Mouse (Mus musculus): ENCODE data around the gene Gm45837.

The Gm45837 gene

DNA sequence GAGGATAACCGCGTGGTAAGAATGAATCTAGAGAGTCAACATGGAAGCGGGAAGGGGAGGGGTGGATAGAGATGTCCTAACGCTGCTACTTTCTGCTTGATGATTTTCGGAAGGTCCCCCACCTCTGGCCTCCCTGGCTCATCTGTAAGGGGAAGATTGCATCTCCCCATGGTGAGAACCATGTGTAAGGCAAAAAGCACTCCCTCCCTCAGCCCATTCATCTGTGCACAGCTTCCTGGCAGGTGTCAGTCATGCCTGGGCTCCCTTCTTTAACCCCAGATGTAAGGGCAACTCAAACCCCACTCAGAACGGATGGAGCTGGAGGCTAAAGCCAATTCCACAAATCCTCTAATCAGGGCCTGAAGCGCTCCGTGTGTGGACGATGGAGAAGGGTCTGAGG is 89.0 kb downstream of the Gm45837 start:
- in situ Hi-C loops (cut with MboI): loop anchor here (5.0 kb wide), 1 partner anchor 52 kb away; no protein-coding TSS in a partner anchor

GRCm38 (mm10) chr7:101501236-101501635 is 90.5 kb downstream of the Gm45837 start:
- in situ Hi-C loops (cut with MboI): loop anchor here (5.0 kb wide), 1 partner anchor 54 kb away; no protein-coding TSS in a partner anchor

- in situ Hi-C loops (cut with MboI): loop anchor here (5.0 kb wide), 1 partner anchor 54 kb away; no protein-coding TSS in a partner anchor
Measured at GRCm38 (mm10) chr7:101501675-101502074, 91.0 kb downstream of the Gm45837 start.

GRCm38 (mm10) chr7:101503351-101503750 is 92.7 kb downstream of the Gm45837 start:
- in situ Hi-C loops (cut with MboI): loop anchor here (5.0 kb wide), 1 partner anchor 56 kb away; no protein-coding TSS in a partner anchor

DNA sequence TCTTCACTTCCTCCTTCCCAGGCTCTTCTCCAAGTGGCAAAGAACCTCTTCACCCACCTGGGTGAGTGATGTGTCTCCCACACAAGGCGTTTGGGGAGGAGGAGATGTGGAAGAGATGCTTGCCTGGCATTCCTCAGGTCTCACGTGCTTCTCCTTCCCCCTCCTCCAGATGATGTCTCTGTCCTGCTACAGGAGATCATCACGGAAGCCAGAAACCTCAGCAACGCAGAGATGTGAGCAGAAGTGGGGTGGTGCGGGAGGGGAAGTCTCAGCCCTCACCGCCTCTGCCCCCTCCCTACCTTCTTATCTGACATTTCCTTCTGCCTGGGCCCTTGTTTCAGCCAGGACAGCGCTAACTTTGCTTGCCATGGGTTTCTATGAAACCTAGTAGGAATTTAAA is 93.1 kb downstream of the Gm45837 start:
- in situ Hi-C loops (cut with MboI): loop anchor here (5.0 kb wide), 1 partner anchor 57 kb away; no protein-coding TSS in a partner anchor

- in situ Hi-C loops (cut with MboI): loop anchor here (5.0 kb wide), 1 partner anchor 57 kb away; no protein-coding TSS in a partner anchor
Measured at GRCm38 (mm10) chr7:101504507-101504906, 93.8 kb downstream of the Gm45837 start.

- in situ Hi-C loops (cut with MboI): no loop called here
Measured at GRCm38 (mm10) chr7:101509212-101509611, 98.5 kb downstream of the Gm45837 start.

- in situ Hi-C loops (cut with MboI): no loop called here
Measured at GRCm38 (mm10) chr7:101513655-101514054, 103.0 kb downstream of the Gm45837 start.

DNA sequence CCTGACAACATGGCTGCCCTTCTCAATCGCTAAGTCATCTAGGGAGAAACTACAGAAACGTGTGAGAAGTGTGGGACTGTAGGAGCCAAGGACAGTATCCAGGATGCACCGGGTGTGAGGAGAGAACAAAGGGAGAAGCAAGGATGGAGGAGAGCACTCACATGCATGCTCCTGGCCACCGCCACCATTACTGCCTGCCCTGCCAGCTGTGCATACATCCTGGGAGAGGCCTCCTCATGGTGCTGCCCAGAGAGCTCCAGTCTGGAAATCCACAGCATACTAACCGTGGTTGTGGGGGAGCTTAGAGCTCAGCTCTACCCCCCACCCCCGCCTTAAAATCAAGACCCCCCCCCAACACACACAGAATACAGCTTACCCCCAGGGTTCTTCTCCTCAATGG is 104.1 kb downstream of the Gm45837 start:
- in situ Hi-C loops (cut with MboI): no loop called here

DNA sequence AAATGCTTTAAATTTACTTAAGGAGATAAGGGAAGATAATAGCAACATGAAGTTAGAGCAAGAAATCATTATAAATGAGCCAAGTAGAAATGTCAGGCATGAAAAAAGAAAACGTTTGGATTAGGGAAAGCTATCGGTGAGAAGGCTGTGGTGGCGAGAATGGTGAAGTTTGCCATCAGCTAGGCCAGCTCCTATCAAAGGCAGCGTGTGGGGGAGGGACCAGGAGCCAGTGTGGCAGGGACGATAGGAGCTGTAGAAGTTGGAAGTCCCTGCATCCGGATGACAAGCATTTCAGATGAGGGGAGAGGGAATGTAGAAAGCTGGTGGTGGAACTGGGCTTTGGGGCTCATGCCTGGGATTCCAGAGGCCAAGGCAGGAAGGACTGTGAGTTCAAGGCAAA is 104.6 kb downstream of the Gm45837 start:
- in situ Hi-C loops (cut with MboI): no loop called here

GRCm38 (mm10) chr7:101516460-101516859 is 105.8 kb downstream of the Gm45837 start:
- in situ Hi-C loops (cut with MboI): no loop called here

DNA sequence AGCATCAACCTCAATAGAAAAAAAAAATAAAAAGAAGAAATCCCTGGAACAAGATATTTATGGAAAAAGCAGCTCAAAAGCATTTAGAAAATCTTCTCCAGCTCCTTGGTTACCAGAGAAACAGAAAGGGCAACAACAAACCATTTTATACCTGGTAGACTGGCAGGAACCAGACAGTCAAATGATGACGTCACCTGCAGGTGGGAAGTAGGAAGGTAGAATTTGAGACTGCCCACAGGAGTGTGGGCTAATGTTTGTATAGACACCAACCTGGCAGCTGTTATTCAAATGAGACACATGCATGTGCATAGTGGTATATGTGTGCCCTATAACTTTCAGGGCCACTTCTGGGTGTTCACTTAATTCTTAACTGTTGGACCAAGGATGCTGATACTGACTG is 111.0 kb downstream of the Gm45837 start:
- in situ Hi-C loops (cut with MboI): no loop called here

- in situ Hi-C loops (cut with MboI): no loop called here
Measured at GRCm38 (mm10) chr7:101523205-101523604, 112.5 kb downstream of the Gm45837 start.

- in situ Hi-C loops (cut with MboI): no loop called here
Measured at GRCm38 (mm10) chr7:101526484-101526883, 115.8 kb downstream of the Gm45837 start.

- in situ Hi-C loops (cut with MboI): no loop called here
Measured at GRCm38 (mm10) chr7:101534428-101534827, 123.7 kb downstream of the Gm45837 start.

DNA sequence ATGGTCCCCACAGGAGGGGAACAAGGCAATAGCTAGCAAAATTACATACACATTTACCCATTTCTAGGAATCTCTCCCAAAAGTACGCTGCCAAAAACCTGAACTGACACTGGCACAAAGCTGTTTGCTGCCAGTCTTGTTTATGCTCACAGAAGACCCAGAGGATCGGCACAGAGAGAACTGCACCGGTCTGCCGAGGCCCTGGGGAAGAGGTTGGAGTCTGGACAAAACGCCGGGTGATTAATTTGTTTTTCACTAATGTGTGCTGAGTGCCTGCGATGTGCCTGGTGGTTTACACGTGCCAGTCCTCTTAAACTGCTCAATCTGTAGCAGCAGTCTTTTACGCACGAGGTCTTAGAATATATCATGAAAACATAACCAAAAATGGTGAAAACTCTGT is 124.4 kb downstream of the Gm45837 start:
- in situ Hi-C loops (cut with MboI): no loop called here

- in situ Hi-C loops (cut with MboI): no loop called here
Measured at GRCm38 (mm10) chr7:101535517-101535916, 124.8 kb downstream of the Gm45837 start.

- in situ Hi-C loops (cut with MboI): no loop called here
Measured at GRCm38 (mm10) chr7:101537541-101537940, 126.9 kb downstream of the Gm45837 start.

DNA sequence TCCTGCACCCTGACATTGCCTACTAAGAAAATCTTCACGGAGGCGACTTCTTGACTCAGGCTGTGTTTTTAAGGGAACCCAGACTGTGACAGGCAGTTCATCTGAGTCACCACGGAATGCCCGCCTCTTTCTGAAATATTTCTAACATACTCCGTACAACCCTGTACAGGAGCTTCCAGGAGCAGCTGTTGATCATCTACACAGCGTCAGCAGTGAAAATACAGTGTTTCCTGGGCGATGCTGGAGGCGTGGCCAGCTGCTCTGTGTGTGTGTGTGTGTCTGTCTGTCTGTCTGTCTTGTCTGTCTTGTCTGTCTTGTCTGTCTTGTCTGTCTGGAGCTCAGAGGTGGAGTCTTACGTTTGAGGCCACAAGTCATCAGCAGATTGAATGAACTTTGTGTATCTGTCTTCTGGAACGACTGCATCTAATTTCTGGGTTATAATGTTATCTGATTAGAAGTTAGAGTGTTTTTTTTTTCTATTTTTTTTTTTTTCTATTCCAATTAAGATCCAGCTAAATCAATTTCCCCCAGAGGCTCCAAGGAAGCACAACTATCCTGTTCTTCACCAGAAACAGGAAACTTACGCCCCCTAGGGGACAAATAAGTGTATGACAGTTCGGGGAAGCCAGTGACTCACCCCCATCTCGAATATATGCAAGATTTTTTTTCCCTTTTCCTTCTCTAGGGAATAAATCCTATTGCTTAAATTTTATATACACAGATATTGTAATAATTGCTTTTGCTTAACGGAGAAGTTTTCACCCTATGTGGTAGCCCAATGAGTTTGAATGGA is 127.7 kb downstream of the Gm45837 start:
- in situ Hi-C loops (cut with MboI): no loop called here

DNA sequence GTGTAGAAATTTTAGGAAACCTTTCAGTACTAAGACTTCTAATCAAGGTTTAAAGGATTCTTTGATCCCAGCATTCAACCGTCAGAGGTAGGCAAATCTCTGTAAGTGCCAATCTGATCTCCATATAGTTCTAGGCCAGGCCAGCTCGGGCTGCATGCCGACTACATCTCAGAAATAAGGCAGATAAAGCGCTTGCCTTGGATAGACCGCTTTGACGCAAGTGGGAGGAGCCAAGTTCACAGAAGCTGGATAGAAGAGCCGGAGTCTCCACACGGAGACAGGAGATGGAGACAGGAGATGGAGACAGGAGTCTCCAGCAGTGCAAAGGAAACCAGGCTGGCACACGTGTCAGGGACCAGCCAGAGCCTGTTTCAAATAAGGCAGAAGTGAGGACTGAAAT is 129.1 kb downstream of the Gm45837 start:
- in situ Hi-C loops (cut with MboI): no loop called here

DNA sequence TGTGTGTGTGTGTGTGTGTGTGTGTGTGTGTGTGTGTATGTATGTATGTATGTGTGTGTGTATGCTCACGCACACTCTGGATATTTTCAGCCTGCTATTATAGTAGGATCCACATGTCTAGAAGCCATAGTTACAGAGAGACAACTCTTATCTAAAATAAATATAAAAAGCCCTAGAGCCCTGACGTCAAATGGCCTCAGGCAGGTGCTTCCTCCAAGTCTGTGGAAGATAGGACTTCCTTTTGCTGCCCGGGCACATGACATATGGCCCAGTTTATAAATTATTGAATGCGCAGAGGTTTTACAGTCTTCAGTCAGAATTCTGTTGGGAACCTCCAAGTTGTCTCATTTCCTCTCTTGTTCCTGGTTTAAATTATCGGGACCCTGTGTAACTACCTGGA is 130.0 kb downstream of the Gm45837 start:
- in situ Hi-C loops (cut with MboI): no loop called here

GRCm38 (mm10) chr7:101541132-101541531 is 130.4 kb downstream of the Gm45837 start:
- in situ Hi-C loops (cut with MboI): no loop called here

DNA sequence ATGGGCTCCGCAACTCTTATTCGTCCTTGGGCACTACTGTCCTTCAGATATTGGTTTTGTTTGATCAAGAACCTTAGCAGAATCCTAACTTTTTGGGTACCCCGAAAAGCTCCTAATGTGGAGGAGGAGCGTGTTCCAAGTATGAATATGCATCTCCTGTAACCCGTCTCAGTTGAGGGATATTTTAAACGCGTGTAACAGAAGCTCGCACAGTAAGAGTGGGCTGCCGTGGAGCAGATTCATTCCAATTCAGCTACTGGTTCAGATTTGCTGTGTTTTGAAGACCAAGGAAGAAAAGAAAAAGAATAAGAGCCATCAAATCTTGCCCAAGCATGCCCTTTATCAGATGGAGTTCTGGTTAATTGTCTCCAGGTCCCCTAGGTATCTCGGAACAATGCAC is 131.0 kb downstream of the Gm45837 start:
- in situ Hi-C loops (cut with MboI): no loop called here

GRCm38 (mm10) chr7:101547651-101548050 is 137.0 kb downstream of the Gm45837 start:
- in situ Hi-C loops (cut with MboI): no loop called here
